8 mouse cellular contexts compared by ENCODE assay signal in the genomic region with DNA sequence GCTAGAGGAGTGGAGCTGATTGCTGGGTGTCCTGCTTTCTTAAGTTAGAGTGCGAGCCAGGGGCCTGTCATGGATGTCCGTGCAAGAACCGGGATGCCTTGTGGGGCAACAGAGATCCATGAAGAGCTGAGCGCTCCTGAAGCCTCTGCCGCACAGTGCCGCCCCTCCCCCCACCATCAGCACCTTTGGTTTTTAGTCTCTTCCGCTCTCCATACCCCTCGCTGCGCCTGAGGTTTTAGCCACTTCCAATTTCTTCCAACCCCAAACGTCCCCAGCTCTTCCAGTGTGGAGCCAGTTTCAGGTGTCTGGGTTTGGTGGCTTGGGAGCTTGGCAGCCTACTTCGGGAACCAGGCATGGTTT. TPM values are rescaled to one million over a fixed set of nuclear protein-coding genes. Genes with fewer than 3 reads are reported as not detected.
DNase-seq lines count a peak whose midpoint lies in the region; ATAC-seq lines count a peak whose summit lies in the region.

No protein-coding gene starts in this region.

- H3K27ac ChIP-seq in embryonic facial prominence, embryonic 14.5 days (replicated peaks; ENCODE audit: low read depth, low read length) = peak overlapping the region; percentile 45
- H3K27ac ChIP-seq in hindbrain, embryonic 16.5 days (ENCODE audit: low read depth, low read length) = no peak overlapping the region
- H3K27ac ChIP-seq in liver, embryonic 15.5 days (replicated peaks) = no peak overlapping the region
- H3K27ac ChIP-seq in neural tube, embryonic 13.5 days (replicated peaks) = no peak overlapping the region

- peak overlapping the region; percentile 78 for H3K4me2 ChIP-seq in embryonic facial prominence, embryonic 14.5 days (ENCODE audit: low read depth, low read length)
- peak overlapping the region; percentile 89 for H3K4me2 ChIP-seq in hindbrain, embryonic 16.5 days (ENCODE audit: low read length)
- peak overlapping the region; percentile 61 for H3K4me2 ChIP-seq in liver, embryonic 15.5 days
- H3K4me2 ChIP-seq in neural tube, embryonic 13.5 days = peak overlapping the region; percentile 83

- no peaks in the 10 kb centered on the region for H3K36me3 ChIP-seq in embryonic facial prominence, embryonic 14.5 days (ENCODE audit: control insufficient read depth, insufficient read depth, low read length)
- no peaks in the 10 kb centered on the region for H3K36me3 ChIP-seq in hindbrain, embryonic 16.5 days (ENCODE audit: control insufficient read depth, insufficient read depth, low read length)
- no peaks in the 10 kb centered on the region for H3K36me3 ChIP-seq in liver, embryonic 15.5 days (replicated peaks)
- no peaks in the 10 kb centered on the region for H3K36me3 ChIP-seq in neural tube, embryonic 13.5 days

- peak overlapping the region; percentile 56 for H3K4me3 ChIP-seq in embryonic facial prominence, embryonic 14.5 days (ENCODE audit: low read depth, low read length)
- H3K4me3 ChIP-seq in hindbrain, embryonic 16.5 days (ENCODE audit: low read length) = peak overlapping the region; percentile 50
- peak overlapping the region; percentile 38 for H3K4me3 ChIP-seq in liver, embryonic 15.5 days (replicated peaks)
- H3K4me3 ChIP-seq in neural tube, embryonic 13.5 days = peak overlapping the region; percentile 47

- peak overlapping the region; percentile 73 for H3K9ac ChIP-seq in embryonic facial prominence, embryonic 14.5 days (ENCODE audit: low read depth, low read length)
- peak overlapping the region; percentile 49 for H3K9ac ChIP-seq in hindbrain, embryonic 16.5 days (ENCODE audit: low read depth, low read length)
- H3K9ac ChIP-seq in liver, embryonic 15.5 days = no peak overlapping the region
- peak overlapping the region; percentile 68 for H3K9ac ChIP-seq in neural tube, embryonic 13.5 days

- WGBS in embryonic facial prominence, embryonic 14.5 days = under 1% methylated on average over 10 of the region's 11 CpGs
- WGBS in hindbrain, embryonic 16.5 days = under 1% methylated on average over 10 of the region's 11 CpGs
- 2% methylated on average over 11 of the region's 11 CpGs for WGBS in liver, embryonic 15.5 days (ENCODE audit: insufficient replicate concordance)
- under 1% methylated on average over 11 of the region's 11 CpGs for WGBS in neural tube, embryonic 13.5 days

- H3K9me3 ChIP-seq in embryonic facial prominence, embryonic 14.5 days (ENCODE audit: control insufficient read depth, low read length) = no peaks in the 10 kb centered on the region
- H3K9me3 ChIP-seq in hindbrain, embryonic 16.5 days (ENCODE audit: control insufficient read depth, low read length) = no peaks in the 10 kb centered on the region
- no peaks in the 10 kb centered on the region for H3K9me3 ChIP-seq in liver, embryonic 15.5 days (replicated peaks)
- no peaks in the 10 kb centered on the region for H3K9me3 ChIP-seq in neural tube, embryonic 13.5 days

- no peaks in the 10 kb centered on the region for H3K27me3 ChIP-seq in embryonic facial prominence, embryonic 14.5 days (replicated peaks; ENCODE audit: control insufficient read depth, insufficient read depth, low read length)
- H3K27me3 ChIP-seq in hindbrain, embryonic 16.5 days (replicated peaks; ENCODE audit: control insufficient read depth, insufficient read depth, low read length) = no peaks in the 10 kb centered on the region
- peaks cover 21% of the 10 kb centered on the region for H3K27me3 ChIP-seq in liver, embryonic 15.5 days
- H3K27me3 ChIP-seq in neural tube, embryonic 13.5 days = peaks cover 4% of the 10 kb centered on the region

- 0 out of 2 replicates have a peak, but pooled peaks cover 6% of the 10 kb centered on the region for H3K4me1 ChIP-seq in embryonic facial prominence, embryonic 14.5 days (ENCODE audit: control insufficient read depth, insufficient read depth, low read length)
- H3K4me1 ChIP-seq in hindbrain, embryonic 16.5 days (ENCODE audit: control insufficient read depth, insufficient read depth, low read depth, low read length) = peaks cover 4% of the 10 kb centered on the region; the same call in 1 of the 2 replicates
- no peaks in the 10 kb centered on the region for H3K4me1 ChIP-seq in liver, embryonic 15.5 days (replicated peaks)
- H3K4me1 ChIP-seq in neural tube, embryonic 13.5 days (replicated peaks) = peaks cover 18% of the 10 kb centered on the region

- peak; percentile 3 to 17 for DNase-seq in frontal cortex, postnatal 10 days (ENCODE audit: low spot score in 2 of 2)
- no peak for DNase-seq in frontal cortex, postnatal 25 days (ENCODE audit: low spot score in 2 of 2)
- peak; percentile 32 for DNase-seq in embryonic facial prominence, embryonic 14.5 days (ENCODE audit: low spot score)
- no peak for DNase-seq in frontal cortex, postnatal 36 days (ENCODE audit: low spot score in 2 of 2)

- peak; percentile 84 for ATAC-seq in CD4-positive, CD25-positive, alpha-beta regulatory T cell, adult 4 months
- peak; percentile 57; the same call in 1 of the 2 replicates for ATAC-seq in embryonic facial prominence, embryonic 14.5 days (ENCODE audit: low read depth)
- peak; percentile 65 for ATAC-seq in hindbrain, embryonic 16.5 days
- ATAC-seq in liver, embryonic 15.5 days (ENCODE audit: insufficient read depth) = no peak
- peak; percentile 50; the same call in 1 of the 2 replicates for ATAC-seq in neural tube, embryonic 13.5 days (ENCODE audit: low read depth)

RNA-seq across cellular contexts. Expression of gene Tmem26, which starts 0.9 kb away (rescaled TPM):
- polyA plus RNA-seq in CD4-positive, CD25-positive, alpha-beta regulatory T cell, adult 4 months (2017; shearing (Covaris generic)) = under 1 TPM; 0.31 to 0.44 TPM
- polyA plus RNA-seq in embryonic facial prominence, embryonic 14.5 days (2014; fragmentation: Nextera tagmentation; extraction: Ambion mirVana) = 31.9 and 39.4 TPM in 2 replicates
- polyA plus RNA-seq in hindbrain, embryonic 16.5 days (2015; fragmentation: Nextera tagmentation; extraction: Ambion mirVana) = 4.6 and 5.7 TPM in 2 replicates
- polyA plus RNA-seq in liver, embryonic 15.5 days (2015; fragmentation: Nextera tagmentation; extraction: Ambion mirVana) = 1.5 and 1.6 TPM in 2 replicates
- polyA plus RNA-seq in neural tube, embryonic 13.5 days (2015; fragmentation: Nextera tagmentation; extraction: Ambion mirVana) = 5.0 and 7.2 TPM in 2 replicates

Comparison
In these comparisons a context has a peak if more than half of its experiments do, and no peak if none do; other contexts are left out.
1. DNase-seq: peak in frontal cortex, postnatal 10 days (2 of 2) and embryonic facial prominence, embryonic 14.5 days (single experiment); none in frontal cortex, postnatal 25 days (0 of 2) and frontal cortex, postnatal 36 days (0 of 2).
2. Peak in every context shown above with its lines, with median percentiles within 50 percentile points of each other: H3K4me2 ChIP-seq and H3K4me3 ChIP-seq.